Mouse (Mus musculus): ENCODE results near the gene Adgra3. TPM values are rescaled to one million over a fixed set of nuclear protein-coding genes. Genes with fewer than 3 reads are reported as not detected.

Gene Adgra3
- polyA plus RNA-seq, 1 experiment = 27.7 TPM

DNA sequence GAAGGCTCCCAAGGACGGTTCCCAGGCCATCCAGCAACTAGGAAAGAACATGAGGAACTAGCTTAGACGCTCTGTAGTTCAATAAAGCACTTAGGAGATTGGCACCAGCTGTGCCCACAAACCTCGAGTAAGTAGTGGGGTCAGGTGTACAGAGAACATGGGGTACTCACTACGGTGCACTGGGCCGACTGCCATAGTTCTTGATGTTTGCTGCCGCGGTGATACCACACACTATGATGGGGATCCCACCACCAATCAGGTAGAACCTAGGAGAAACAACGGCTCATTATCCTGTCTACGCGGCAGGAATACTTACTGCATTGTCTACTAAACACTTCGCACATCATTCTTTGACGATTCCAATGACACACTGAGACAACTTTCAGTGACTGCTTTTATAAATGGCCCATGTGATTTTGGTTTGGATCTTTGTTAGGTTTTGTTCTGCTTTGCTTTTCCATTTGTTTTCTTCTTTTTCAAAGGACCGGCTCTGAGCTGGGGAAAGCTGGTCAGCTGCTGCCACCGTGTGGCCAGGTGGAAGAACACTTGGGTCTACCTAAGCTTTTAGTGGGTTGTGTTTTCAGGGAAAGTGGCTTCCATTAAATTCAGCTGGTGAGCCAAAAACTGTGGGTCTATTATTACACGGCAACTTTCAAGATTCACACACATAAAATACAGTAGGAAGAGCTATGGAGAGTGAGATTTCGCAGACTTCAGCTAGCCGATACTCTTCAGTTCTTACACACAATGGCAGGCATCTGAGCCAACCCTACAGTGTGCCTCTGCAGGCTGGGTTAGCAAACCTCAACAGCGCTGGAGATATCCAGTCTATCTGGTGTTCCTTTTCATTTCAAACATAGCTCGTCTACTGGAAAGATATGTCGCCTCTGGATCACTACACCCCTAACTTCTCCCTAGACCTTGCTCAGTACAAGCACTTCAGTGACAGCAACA lies 97.1 kb downstream of the Adgra3 start:
- Histone ChIP-seq H3K4me3 (no peak overlapping the region), H3K27me3 (ENCODE audit: control insufficient read depth, insufficient read depth, insufficient read length) (no peaks in the 10 kb centered on the region), H3K79me2 (ENCODE audit: control insufficient read depth, insufficient read depth) (no peaks in the 10 kb centered on the region), H3K36me3 (ENCODE audit: control insufficient read depth, insufficient read depth) (peaks cover 25% of the 10 kb centered on the region), H3ac (ENCODE audit: control insufficient read depth, insufficient read length) (no peak overlapping the region), H3K4me2 (ENCODE audit: low read depth) (no peak overlapping the region)
- no peak for TF ChIP-seq SRF (IDR thresholded peaks at IDR 0.05; ENCODE audit: control insufficient read depth, insufficient read length, low read depth)
- TF ChIP-seq REST (IDR thresholded peaks at IDR 0.05; ENCODE audit: insufficient read depth, insufficient read length) = no peak
- no peak for TF ChIP-seq E2F4 (IDR thresholded peaks at IDR 0.05; ENCODE audit: insufficient read depth)
- no peak for TF ChIP-seq MAX (IDR thresholded peaks at IDR 0.05; ENCODE audit: low read depth)
- no peak for TF ChIP-seq TCF12 (IDR thresholded peaks at IDR 0.05; ENCODE audit: insufficient read depth, poor library complexity, severe bottlenecking)
- TF ChIP-seq TCF3 (IDR thresholded peaks at IDR 0.05; ENCODE audit: insufficient read length, low read depth) = no peak
- TF ChIP-seq POLR2AphosphoS2 (IDR thresholded peaks at IDR 0.05; ENCODE audit: insufficient read length, low read depth) = no peak
- TF ChIP-seq MYOG (IDR thresholded peaks at IDR 0.05; ENCODE audit: control insufficient read depth in 1 of 3, insufficient read depth in 1 of 3, insufficient read length in 2 of 3, low read depth in 2 of 3) = no peak
- TF ChIP-seq USF1 (IDR thresholded peaks at IDR 0.05; ENCODE audit: low read depth) = no peak
- no peak for TF ChIP-seq POLR2A (IDR thresholded peaks at IDR 0.05; ENCODE audit: insufficient read length, low read depth)
- TF ChIP-seq CEBPB (IDR thresholded peaks at IDR 0.05; ENCODE audit: insufficient read depth, poor library complexity, severe bottlenecking) = no peak
- no peak for TF ChIP-seq MYOD1 (IDR thresholded peaks at IDR 0.05; ENCODE audit: control insufficient read depth in 1 of 3, insufficient read length in 2 of 3, low read depth in 2 of 3)

DNA sequence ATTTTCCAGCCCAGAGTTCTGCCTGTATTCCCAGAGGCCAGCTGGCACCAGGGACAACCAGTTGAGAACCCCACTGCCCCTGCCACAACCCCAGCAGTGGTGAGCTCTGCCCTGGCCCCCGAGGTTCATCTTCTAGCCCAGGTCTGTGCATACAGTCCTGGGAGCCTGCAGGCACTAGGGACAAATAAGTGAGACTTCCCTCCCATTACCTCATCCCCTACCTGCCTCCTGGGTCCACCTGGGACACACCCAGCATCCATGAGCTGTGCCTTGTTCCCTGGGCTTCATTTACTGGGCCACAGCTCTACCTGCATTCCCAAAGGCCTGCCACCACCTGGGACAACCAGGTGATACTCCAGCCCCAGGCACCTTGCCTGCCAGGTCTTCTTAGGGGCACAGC lies 122.5 kb downstream of the Adgra3 start:
- Histone ChIP-seq H3K27me3 (ENCODE audit: control insufficient read depth, insufficient read depth, insufficient read length) (no peaks in the 10 kb centered on the region), H3K4me3 (no peak overlapping the region), H3K36me3 (ENCODE audit: control insufficient read depth, insufficient read depth) (no peaks in the 10 kb centered on the region), H3K79me2 (ENCODE audit: control insufficient read depth, insufficient read depth) (no peaks in the 10 kb centered on the region), H3ac (ENCODE audit: control insufficient read depth, insufficient read length) (no peak overlapping the region), H3K4me2 (ENCODE audit: low read depth) (no peak overlapping the region)
- TF ChIP-seq TCF3 (IDR thresholded peaks at IDR 0.05; ENCODE audit: insufficient read length, low read depth) = no peak
- TF ChIP-seq REST (IDR thresholded peaks at IDR 0.05; ENCODE audit: insufficient read depth, insufficient read length) = no peak
- TF ChIP-seq POLR2A (IDR thresholded peaks at IDR 0.05; ENCODE audit: insufficient read length, low read depth) = no peak
- TF ChIP-seq CEBPB (IDR thresholded peaks at IDR 0.05; ENCODE audit: insufficient read depth, poor library complexity, severe bottlenecking) = no peak
- no peak for TF ChIP-seq TCF12 (IDR thresholded peaks at IDR 0.05; ENCODE audit: insufficient read depth, poor library complexity, severe bottlenecking)
- TF ChIP-seq USF1 (IDR thresholded peaks at IDR 0.05; ENCODE audit: low read depth) = no peak
- TF ChIP-seq MYOD1 (IDR thresholded peaks at IDR 0.05; ENCODE audit: control insufficient read depth in 1 of 3, insufficient read length in 2 of 3, low read depth in 2 of 3) = no peak
- TF ChIP-seq POLR2AphosphoS2 (IDR thresholded peaks at IDR 0.05; ENCODE audit: insufficient read length, low read depth) = no peak
- no peak for TF ChIP-seq SRF (IDR thresholded peaks at IDR 0.05; ENCODE audit: control insufficient read depth, insufficient read length, low read depth)
- no peak for TF ChIP-seq E2F4 (IDR thresholded peaks at IDR 0.05; ENCODE audit: insufficient read depth)
- no peak for TF ChIP-seq MYOG (IDR thresholded peaks at IDR 0.05; ENCODE audit: control insufficient read depth in 1 of 3, insufficient read depth in 1 of 3, insufficient read length in 2 of 3, low read depth in 2 of 3)
- no peak for TF ChIP-seq MAX (IDR thresholded peaks at IDR 0.05; ENCODE audit: low read depth)

DNA sequence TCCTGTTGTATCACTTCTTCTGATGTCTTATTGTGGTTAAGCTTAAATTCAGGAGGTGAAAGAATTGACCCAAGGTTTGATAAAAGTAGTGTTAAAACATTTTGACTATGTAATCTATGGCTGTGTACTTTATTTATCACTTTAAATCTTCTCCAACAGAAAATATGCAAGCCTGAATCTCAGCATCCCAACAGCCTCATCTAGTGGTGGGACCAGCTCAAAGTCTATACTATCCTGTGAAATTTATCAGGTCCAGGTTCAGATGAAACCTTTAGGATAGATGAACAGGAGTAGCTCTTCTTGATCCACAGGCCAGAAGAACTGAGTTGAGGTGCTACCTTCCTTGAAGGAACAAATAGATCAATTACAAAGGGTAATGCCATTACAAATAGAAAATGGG lies 134.1 kb downstream of the Adgra3 start:
- Histone ChIP-seq H3K36me3 (ENCODE audit: control insufficient read depth, insufficient read depth) (no peaks in the 10 kb centered on the region), H3K4me2 (ENCODE audit: low read depth) (no peak overlapping the region), H3K79me2 (ENCODE audit: control insufficient read depth, insufficient read depth) (no peaks in the 10 kb centered on the region), H3K27me3 (ENCODE audit: control insufficient read depth, insufficient read depth, insufficient read length) (no peaks in the 10 kb centered on the region), H3K4me3 (no peak overlapping the region), H3ac (ENCODE audit: control insufficient read depth, insufficient read length) (no peak overlapping the region)
- no peak for TF ChIP-seq E2F4 (IDR thresholded peaks at IDR 0.05; ENCODE audit: insufficient read depth)
- no peak for TF ChIP-seq MYOG (IDR thresholded peaks at IDR 0.05; ENCODE audit: control insufficient read depth in 1 of 3, insufficient read depth in 1 of 3, insufficient read length in 2 of 3, low read depth in 2 of 3)
- TF ChIP-seq TCF3 (IDR thresholded peaks at IDR 0.05; ENCODE audit: insufficient read length, low read depth) = no peak
- TF ChIP-seq SRF (IDR thresholded peaks at IDR 0.05; ENCODE audit: control insufficient read depth, insufficient read length, low read depth) = no peak
- TF ChIP-seq POLR2A (IDR thresholded peaks at IDR 0.05; ENCODE audit: insufficient read length, low read depth) = no peak
- TF ChIP-seq MAX (IDR thresholded peaks at IDR 0.05; ENCODE audit: low read depth) = no peak
- TF ChIP-seq TCF12 (IDR thresholded peaks at IDR 0.05; ENCODE audit: insufficient read depth, poor library complexity, severe bottlenecking) = no peak
- TF ChIP-seq CEBPB (IDR thresholded peaks at IDR 0.05; ENCODE audit: insufficient read depth, poor library complexity, severe bottlenecking) = no peak
- TF ChIP-seq REST (IDR thresholded peaks at IDR 0.05; ENCODE audit: insufficient read depth, insufficient read length) = no peak
- TF ChIP-seq MYOD1 (IDR thresholded peaks at IDR 0.05; ENCODE audit: control insufficient read depth in 1 of 3, insufficient read length in 2 of 3, low read depth in 2 of 3) = no peak
- no peak for TF ChIP-seq USF1 (IDR thresholded peaks at IDR 0.05; ENCODE audit: low read depth)
- TF ChIP-seq POLR2AphosphoS2 (IDR thresholded peaks at IDR 0.05; ENCODE audit: insufficient read length, low read depth) = no peak

DNA sequence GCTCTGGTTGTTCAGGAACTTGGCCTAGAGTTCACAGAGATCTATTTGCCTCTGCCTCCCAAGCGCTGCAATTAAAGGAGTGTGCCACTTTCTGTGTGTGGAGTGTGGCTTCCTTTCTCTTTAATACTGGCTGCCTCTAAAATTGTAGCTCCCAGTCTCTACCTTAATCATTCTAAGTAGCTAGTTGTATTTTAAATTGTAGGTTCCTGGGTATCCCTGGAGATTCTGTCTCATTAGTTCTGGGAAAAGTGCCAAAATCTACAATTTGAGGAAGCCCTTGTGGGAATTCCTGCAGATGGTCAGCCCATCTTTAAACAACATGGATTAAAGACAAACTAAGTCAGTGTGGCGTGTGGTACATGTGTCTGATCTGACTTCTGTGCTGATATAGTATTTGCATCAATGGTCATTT lies 143.1 kb downstream of the Adgra3 start:
- Histone ChIP-seq H3K36me3 (ENCODE audit: control insufficient read depth, insufficient read depth) (no peaks in the 10 kb centered on the region), H3K79me2 (ENCODE audit: control insufficient read depth, insufficient read depth) (no peaks in the 10 kb centered on the region), H3K27me3 (ENCODE audit: control insufficient read depth, insufficient read depth, insufficient read length) (no peaks in the 10 kb centered on the region), H3ac (ENCODE audit: control insufficient read depth, insufficient read length) (no peak overlapping the region), H3K4me2 (ENCODE audit: low read depth) (no peak overlapping the region), H3K4me3 (no peak overlapping the region)
- no peak for TF ChIP-seq TCF3 (IDR thresholded peaks at IDR 0.05; ENCODE audit: insufficient read length, low read depth)
- TF ChIP-seq MAX (IDR thresholded peaks at IDR 0.05; ENCODE audit: low read depth) = no peak
- no peak for TF ChIP-seq REST (IDR thresholded peaks at IDR 0.05; ENCODE audit: insufficient read depth, insufficient read length)
- TF ChIP-seq E2F4 (IDR thresholded peaks at IDR 0.05; ENCODE audit: insufficient read depth) = no peak
- TF ChIP-seq SRF (IDR thresholded peaks at IDR 0.05; ENCODE audit: control insufficient read depth, insufficient read length, low read depth) = no peak
- no peak for TF ChIP-seq CEBPB (IDR thresholded peaks at IDR 0.05; ENCODE audit: insufficient read depth, poor library complexity, severe bottlenecking)
- no peak for TF ChIP-seq TCF12 (IDR thresholded peaks at IDR 0.05; ENCODE audit: insufficient read depth, poor library complexity, severe bottlenecking)
- no peak for TF ChIP-seq USF1 (IDR thresholded peaks at IDR 0.05; ENCODE audit: low read depth)
- no peak for TF ChIP-seq MYOD1 (IDR thresholded peaks at IDR 0.05; ENCODE audit: control insufficient read depth in 1 of 3, insufficient read length in 2 of 3, low read depth in 2 of 3)
- TF ChIP-seq POLR2AphosphoS2 (IDR thresholded peaks at IDR 0.05; ENCODE audit: insufficient read length, low read depth) = no peak
- TF ChIP-seq POLR2A (IDR thresholded peaks at IDR 0.05; ENCODE audit: insufficient read length, low read depth) = no peak
- TF ChIP-seq MYOG (IDR thresholded peaks at IDR 0.05; ENCODE audit: control insufficient read depth in 1 of 3, insufficient read depth in 1 of 3, insufficient read length in 2 of 3, low read depth in 2 of 3) = no peak
